Mouse (Mus musculus) kidney, adult 2 months (tissue): ENCODE measurements around the gene Prox2.

Experiments
- CTCF ChIP-seq: fragments of 200-500 bp; conservative IDR thresholded peaks from 2 replicates; pipeline ENCODE4 v1.5.1; 2011; ENCODE audit warnings: low read depth, mild to moderate bottlenecking, control low read depth, low read length, moderate library complexity, mixed read lengths; ENCODE audit not compliant: insufficient read depth, insufficient read length
- POLR2A ChIP-seq: fragments of 200-500 bp; IDR thresholded peaks from one replicate; pipeline ENCODE4 v1.6.1; 2011; ENCODE audit warnings: low read depth, low read length, control low read depth

DNA sequence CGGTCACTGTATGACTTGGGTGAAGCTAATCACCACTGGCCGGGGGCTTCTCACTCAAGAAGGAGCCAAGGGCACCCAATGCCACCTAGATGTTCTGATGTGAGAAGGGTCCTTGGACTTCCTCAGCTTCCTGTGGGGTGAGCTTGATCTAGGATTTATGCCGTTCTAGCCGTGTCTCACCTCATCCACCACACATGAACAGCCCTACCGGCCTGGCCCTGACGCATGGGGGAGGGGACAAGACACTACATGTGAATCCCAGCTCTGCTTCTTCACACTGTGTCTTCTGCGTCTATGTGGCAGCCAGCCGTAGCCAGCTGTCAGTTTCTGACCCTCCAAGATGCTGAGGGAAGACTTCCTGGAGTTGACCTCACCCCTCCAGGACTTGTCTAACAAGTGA is 48.2 kb upstream of the Prox2 start:
- TF ChIP-seq CTCF (no peak), POLR2A (no peak)
